Mouse (Mus musculus) cortical plate, adult 2 months (tissue): Measurements from ENCODE around the gene AI182371.

Source experiments
- CTCF ChIP-seq: fragments of 200-500 bp; IDR thresholded peaks from 2 replicates; pipeline ENCODE4 v1.5.1; 2011; ENCODE audit warnings: mild to moderate bottlenecking, control low read depth, low read length; ENCODE audit not compliant: insufficient read depth; ENCODE audit errors: extremely low read depth
- POLR2A ChIP-seq: fragments of 200-500 bp; IDR thresholded peaks from 2 replicates; pipeline ENCODE4 v1.6.1; 2011; ENCODE audit warnings: mild to moderate bottlenecking, low read length, control low read depth; ENCODE audit not compliant: insufficient read depth; ENCODE audit errors: extremely low read depth

GRCm38 (mm10) chr2:35057243-35057642 is 44.1 kb downstream of the AI182371 start:
- TF ChIP-seq CTCF: no peak
- no peak for TF ChIP-seq POLR2A
